Comparison of ENCODE assay signal across 41 mouse cellular contexts in the genomic region with DNA sequence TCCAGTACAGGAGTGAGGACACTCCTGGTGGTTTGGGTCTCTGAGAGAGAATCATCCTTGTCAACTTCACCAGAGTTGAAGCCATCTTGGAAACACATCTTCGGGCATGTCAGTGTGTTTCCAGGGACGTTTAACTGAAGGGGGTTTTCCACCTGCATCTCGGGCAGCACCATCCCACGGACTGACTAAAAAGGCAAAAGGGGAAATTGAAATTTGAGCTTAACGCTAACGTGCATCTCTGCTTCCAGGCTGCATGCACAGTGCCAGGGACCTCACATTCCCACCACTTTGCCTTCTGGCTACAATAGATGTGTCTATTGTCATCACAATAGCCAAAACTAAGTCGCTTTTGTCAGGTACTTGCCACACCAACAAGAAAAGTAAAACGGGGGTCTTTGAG. TPM values are rescaled to one million over a fixed set of nuclear protein-coding genes. Genes with fewer than 3 reads are reported as not detected.
"Had no signal": no experiment of that assay in that cellular context is flagged by ENCODE, and none has a peak within 500 bp of the region (broad histone marks: within the 10 kb centered on the region; RNA-seq: fewer than 3 reads in every experiment).

No protein-coding gene starts in this region.

- H3K9ac ChIP-seq: limb, embryonic 15.5 days; liver, embryonic 12.5 days; liver, embryonic 13.5 days; liver, embryonic 14.5 days; liver, embryonic 15.5 days; liver, postnatal 0 days; lung, embryonic 14.5 days; lung, embryonic 15.5 days; neural tube, embryonic 12.5 days had no signal

- H3K4me3 ChIP-seq: liver, embryonic 12.5 days; liver, embryonic 13.5 days; liver, embryonic 15.5 days; megakaryocyte, embryonic 14.5 days; myocyte had no signal

- H3K9me3 ChIP-seq: limb, embryonic 10.5 days; limb, embryonic 12.5 days; limb, embryonic 13.5 days; limb, embryonic 15.5 days; liver, embryonic 12.5 days; liver, embryonic 13.5 days; liver, embryonic 15.5 days; lung, embryonic 15.5 days; megakaryocyte, embryonic 14.5 days; midbrain, embryonic 10.5 days; midbrain, embryonic 12.5 days; midbrain, embryonic 13.5 days; midbrain, embryonic 15.5 days; neural tube, embryonic 12.5 days had no signal

- DNase-seq: liver; liver, embryonic 13.5 days; liver, postnatal 0 days; lung, adult 18-20 months; lung, adult 2 months; lung, postnatal 14 days; lung, postnatal 36 days; lung, postnatal 4 days; midbrain, embryonic 14.5 days had no signal

- H3K36me3 ChIP-seq: midbrain, embryonic 15.5 days had no signal

- H3K27ac ChIP-seq: limb, embryonic 10.5 days; limb, embryonic 12.5 days; limb, embryonic 13.5 days; limb, embryonic 15.5 days; liver, embryonic 12.5 days; liver, embryonic 13.5 days; liver, embryonic 14.5 days; liver, embryonic 15.5 days; lung, embryonic 15.5 days; macrophage; midbrain, embryonic 12.5 days; midbrain, embryonic 13.5 days; midbrain, embryonic 15.5 days; neural tube, embryonic 12.5 days had no signal

- H3K4me1 ChIP-seq: liver, embryonic 15.5 days had no signal

- H3K27me3 ChIP-seq: midbrain, embryonic 13.5 days; midbrain, embryonic 15.5 days; neural tube, embryonic 12.5 days had no signal

RNA-seq across cellular contexts. Expression of a gene that starts 0.7 kb away (rescaled TPM):
- total RNA-seq: megakaryocyte progenitor cell, adult 5-6 weeks; megakaryocyte, adult 5-6 weeks; monocyte, adult 5-6 weeks had no signal
- polyA plus RNA-seq: liver, postnatal 0 days had no signal

RNA-seq across cellular contexts. Expression of a gene that starts 21.0 kb away (rescaled TPM):
- total RNA-seq: left cerebral cortex, postnatal 36 days; liver, adult 2 months; megakaryocyte, adult 5-6 weeks; megakaryocyte-erythroid progenitor cell, adult 5-6 weeks; monocyte, adult 5-6 weeks had no signal
- polyA plus RNA-seq: limb, embryonic 10.5 days; limb, embryonic 11.5 days; limb, embryonic 12.5 days; limb, embryonic 13.5 days; liver, adult 2 months; liver, embryonic 11.5 days; liver, embryonic 12.5 days; liver, embryonic 13.5 days; liver, embryonic 14.5 days; liver, embryonic 15.5 days; liver, embryonic 16.5 days; liver, postnatal 0 days; lung, embryonic 14.5 days; macrophage; midbrain, embryonic 10.5 days; midbrain, embryonic 11.5 days; midbrain, embryonic 12.5 days; myocyte; neural tube, embryonic 12.5 days had no signal

RNA-seq across cellular contexts. Expression of a gene that starts 29.2 kb away (rescaled TPM):
- total RNA-seq: left cerebral cortex, postnatal 10 days; left cerebral cortex, postnatal 14 days; left cerebral cortex, postnatal 25 days; liver, adult 2 months; megakaryocyte-erythroid progenitor cell, adult 5-6 weeks; midbrain, postnatal 0 days had no signal
- polyA plus RNA-seq: liver, adult 2 months; lung, adult 2 months; lung, embryonic 16.5 days; macrophage; midbrain, embryonic 13.5 days had no signal

RNA-seq across cellular contexts. Expression of a gene that starts 54.6 kb away (rescaled TPM):
- total RNA-seq: monocyte, adult 5-6 weeks had no signal
